Mouse (Mus musculus) ES-Bruce4 (cell line): ENCODE results near the gene Otoa. TPM values are rescaled to one million over a fixed set of nuclear protein-coding genes. Genes with fewer than 3 reads are reported as not detected.

ENCODE experiments used
- H3K27ac ChIP-seq: 2 replicates; pipeline ENCODE4 v1.5.1; 2012; ENCODE audit warnings: low read length, inconsistent platforms; ENCODE audit not compliant: insufficient read depth
- H3K27me3 ChIP-seq: 2 replicates; pipeline ENCODE4 v1.6.1; 2012; ENCODE audit warnings: mild to moderate bottlenecking, low read length, inconsistent platforms; ENCODE audit not compliant: control insufficient read depth, poor library complexity, insufficient read depth, severe bottlenecking
- H3K36me3 ChIP-seq: 2 replicates; pipeline ENCODE4 v1.6.1; 2012; ENCODE audit warnings: inconsistent platforms, mild to moderate bottlenecking, low read length, moderate library complexity; ENCODE audit not compliant: control insufficient read depth, poor library complexity, insufficient read depth, severe bottlenecking
- H3K4me1 ChIP-seq: one replicate; pipeline ENCODE4 v1.8.1; 2011; ENCODE audit warnings: low read length; ENCODE audit not compliant: control insufficient read depth, insufficient read depth
- H3K4me3 ChIP-seq: 2 replicates; pipeline ENCODE4 v1.5.1; 2011; ENCODE audit warnings: low read depth, mild to moderate bottlenecking, low read length
- H3K9ac ChIP-seq: 2 replicates; pipeline ENCODE4 v1.6.1; 2012; ENCODE audit warnings: low read depth, mild to moderate bottlenecking, inconsistent platforms; ENCODE audit not compliant: poor library complexity, severe bottlenecking
- H3K9me3 ChIP-seq: replicated peaks from 2 replicates; pipeline ENCODE4 v1.6.1; 2012; ENCODE audit warnings: mild to moderate bottlenecking, low read length, inconsistent platforms; ENCODE audit not compliant: control insufficient read depth, poor library complexity, insufficient read depth, severe bottlenecking
- CTCF ChIP-seq: IDR thresholded peaks from one replicate; pipeline ENCODE4 v1.8.1; 2011; ENCODE audit warnings: low read depth, low read length
- EP300 ChIP-seq: IDR thresholded peaks from 2 replicates; pipeline ENCODE4 v1.6.1; 2011; ENCODE audit warnings: low read depth, low read length; ENCODE audit not compliant: insufficient read depth
- POLR2A ChIP-seq: IDR thresholded peaks from one replicate; pipeline ENCODE4 v1.8.1; 2011; ENCODE audit warnings: low read length; ENCODE audit not compliant: insufficient read depth
- polyA plus RNA-seq: library from polyadenylated mRNA; stranded (reverse); fragments of >200 nt; gene quantifications from 2 replicates; pipeline ENCODE4 v1.2.4, GENCODE M21; 2011; ENCODE audit warnings: low read depth; ENCODE audit not compliant: missing spikeins, insufficient read depth, insufficient read length

The Otoa gene
- polyA plus RNA-seq, 1 experiment = not detected

GRCm38 (mm10) chr7:121059477-121060218 is 21.8 kb upstream of the Otoa start:
- H3K36me3 ChIP-seq = peaks cover 9% of the 10 kb centered on the region
- H3K27me3 ChIP-seq = no peaks in the 10 kb centered on the region
- H3K4me1 ChIP-seq = no peaks in the 10 kb centered on the region
- H3K9ac ChIP-seq = no peak overlapping the region
- no peak overlapping the region for H3K4me3 ChIP-seq
- no peaks in the 10 kb centered on the region for H3K9me3 ChIP-seq
- no peak overlapping the region for H3K27ac ChIP-seq
- TF ChIP-seq EP300 (no peak), CTCF (no peak), POLR2A (no peak)

DNA sequence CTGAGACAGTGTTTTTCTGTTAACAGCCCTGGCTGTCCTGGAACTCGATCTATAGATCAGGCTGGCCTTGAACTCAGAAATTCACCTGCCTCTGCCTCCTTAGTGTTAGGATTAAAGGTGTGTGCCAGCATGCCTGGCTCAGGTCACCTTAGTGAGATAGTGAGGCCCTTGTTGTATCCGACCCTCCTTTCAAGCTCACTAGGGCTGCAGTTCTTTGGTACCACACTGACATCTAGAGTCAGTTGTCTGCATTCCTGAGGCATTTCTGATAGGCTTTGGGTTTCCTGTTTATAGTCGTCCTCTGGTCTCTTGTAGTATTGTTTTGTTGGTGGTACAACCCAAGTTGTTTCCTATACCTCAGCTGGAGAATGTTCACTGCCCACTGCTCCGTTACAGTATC is 17.1 kb upstream of the Otoa start:
- H3K4me1 ChIP-seq = no peaks in the 10 kb centered on the region
- H3K9me3 ChIP-seq = no peaks in the 10 kb centered on the region
- no peak overlapping the region for H3K27ac ChIP-seq
- H3K9ac ChIP-seq = no peak overlapping the region
- no peaks in the 10 kb centered on the region for H3K27me3 ChIP-seq
- no peak for TF ChIP-seq POLR2A
- TF ChIP-seq CTCF = no peak
- no peak for TF ChIP-seq EP300
- no peak overlapping the region for H3K4me3 ChIP-seq
- peaks cover 2% of the 10 kb centered on the region; the same call in 1 of the 2 replicates for H3K36me3 ChIP-seq

- Histone ChIP-seq H3K4me1 (no peaks in the 10 kb centered on the region), H3K4me3 (no peak overlapping the region), H3K9me3 (no peaks in the 10 kb centered on the region), H3K9ac (no peak overlapping the region), H3K27ac (no peak overlapping the region), H3K36me3 (peaks cover 2% of the 10 kb centered on the region; the same call in 1 of the 2 replicates), H3K27me3 (no peaks in the 10 kb centered on the region)
- no peak for TF ChIP-seq CTCF
- no peak for TF ChIP-seq POLR2A
- TF ChIP-seq EP300 = no peak
Observed at GRCm38 (mm10) chr7:121071276-121071675, 10.2 kb upstream of the Otoa start.

GRCm38 (mm10) chr7:121072506-121072905 is 8.9 kb upstream of the Otoa start:
- Histone ChIP-seq H3K4me3 (no peak overlapping the region), H3K27ac (no peak overlapping the region), H3K36me3 (peaks cover 4% of the 10 kb centered on the region; the same call in 1 of the 2 replicates), H3K27me3 (no peaks in the 10 kb centered on the region), H3K9ac (no peak overlapping the region), H3K4me1 (no peaks in the 10 kb centered on the region), H3K9me3 (no peaks in the 10 kb centered on the region)
- TF ChIP-seq EP300 (no peak), POLR2A (no peak), CTCF (no peak)

GRCm38 (mm10) chr7:121074281-121074680 is 7.2 kb upstream of the Otoa start, which contains the start of gene Igsf6:
Igsf6 (minus strand) TSS chr7:121074572.
- H3K9ac ChIP-seq = no peak within 1 kb of the TSS
- no peak within 1 kb of the TSS for H3K27ac ChIP-seq
- H3K27me3 ChIP-seq = no peaks in the 10 kb centered on the region
- no peaks in the 10 kb centered on the region for H3K9me3 ChIP-seq
- 0 out of 2 replicates have a peak, but pooled peaks cover 2% of the 10 kb centered on the region for H3K36me3 ChIP-seq
- peaks cover 3% of the 10 kb centered on the region for H3K4me1 ChIP-seq
- TF ChIP-seq POLR2A (no peak), EP300 (no peak), CTCF (no peak)
- H3K4me3 ChIP-seq = no peak within 1 kb of the TSS

DNA sequence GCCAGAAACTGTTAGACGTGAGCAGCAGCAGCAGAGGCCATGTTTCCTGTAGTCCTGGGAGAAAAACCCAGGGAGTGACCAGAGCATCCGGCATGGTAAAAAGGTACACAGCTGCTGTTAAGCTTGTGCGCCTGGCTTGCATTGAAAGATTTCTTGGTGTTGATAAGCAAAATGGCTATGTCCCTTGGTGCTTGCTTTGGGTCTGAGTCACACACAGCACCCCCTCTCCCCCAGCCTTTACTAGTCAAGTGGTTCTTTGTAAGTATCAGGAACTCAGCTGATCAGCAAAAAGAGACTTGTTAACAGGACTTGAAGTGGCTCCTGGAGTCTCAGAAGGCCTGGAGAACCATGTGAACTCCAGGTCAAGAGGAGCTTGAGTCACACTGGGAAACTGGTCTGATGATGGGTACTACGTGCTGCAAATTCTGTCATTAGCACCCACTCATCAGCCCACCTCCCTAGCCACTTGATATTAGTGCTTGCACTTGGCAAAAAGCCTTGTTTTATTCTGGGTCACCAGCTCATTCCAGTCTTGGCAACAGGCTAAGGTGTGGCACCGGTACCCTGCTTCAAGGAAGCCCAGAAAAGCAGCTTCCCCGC is 6.5 kb upstream of the Otoa start:
- TF ChIP-seq EP300 (no peak), CTCF (no peak), POLR2A (no peak)
- Histone ChIP-seq H3K27me3 (no peaks in the 10 kb centered on the region), H3K9ac (no peak overlapping the region), H3K27ac (no peak overlapping the region), H3K9me3 (no peaks in the 10 kb centered on the region), H3K4me3 (no peak overlapping the region), H3K36me3 (0 out of 2 replicates have a peak, but pooled peaks cover 2% of the 10 kb centered on the region), H3K4me1 (peaks cover 3% of the 10 kb centered on the region)
